Mouse (Mus musculus): ENCODE data around the gene Atp6v1g2. TPM values are rescaled to one million over a fixed set of nuclear protein-coding genes. Genes with fewer than 3 reads are reported as not detected.

Atp6v1g2 gene
- polyA plus RNA-seq, 1 experiment from 2014 or later: 19.6 TPM

- ATAC-seq (ENCODE audit: low FRiP score, low read depth): peak; percentile 42
- Histone ChIP-seq H3K27ac (replicated peaks) (peak overlapping the region; percentile 98), H3K9me3 (no peaks in the 10 kb centered on the region), H3K27me3 (no peaks in the 10 kb centered on the region), H3K4me2 (replicated peaks) (peak overlapping the region; percentile 89), H3K9ac (replicated peaks) (peak overlapping the region; percentile 100), H3K36me3 (peaks cover 44% of the 10 kb centered on the region), H3K4me3 (peak overlapping the region; percentile 97), H3K4me1 (peaks cover 51% of the 10 kb centered on the region)
- under 1% methylated on average over 55 of the region's 55 CpGs for WGBS
Measured at GRCm38 (mm10) chr17:35242015-35242941, 8.8 kb downstream of the Atp6v1g2 start.

DNA sequence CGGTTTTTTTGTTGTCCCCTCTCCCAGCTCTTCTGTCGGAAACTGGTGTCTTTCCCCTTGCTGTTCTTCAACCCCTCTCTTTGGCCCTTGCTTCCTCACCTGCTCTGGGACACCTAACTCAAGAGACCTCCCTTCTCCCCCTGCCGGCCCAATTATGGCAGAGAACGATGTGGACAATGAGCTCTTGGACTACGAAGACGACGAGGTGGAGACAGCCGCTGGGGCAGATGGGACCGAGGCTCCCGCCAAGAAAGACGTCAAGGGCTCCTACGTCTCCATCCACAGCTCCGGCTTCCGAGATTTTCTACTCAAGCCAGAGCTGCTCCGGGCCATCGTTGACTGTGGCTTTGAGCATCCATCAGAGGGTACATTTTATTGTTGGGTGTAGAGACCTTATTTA, 9.6 kb downstream of the Atp6v1g2 start:
- H3K9me3 ChIP-seq: no peaks in the 10 kb centered on the region
- peak overlapping the region; percentile 97 for H3K4me3 ChIP-seq
- peaks cover 52% of the 10 kb centered on the region for H3K36me3 ChIP-seq
- WGBS: 4% methylated on average over 16 of the region's 16 CpGs
- no peaks in the 10 kb centered on the region for H3K27me3 ChIP-seq
- H3K9ac ChIP-seq (replicated peaks): peak overlapping the region; percentile 100
- peak overlapping the region; percentile 98 for H3K27ac ChIP-seq (replicated peaks)
- ATAC-seq (ENCODE audit: low FRiP score, low read depth): no peak
- peaks cover 57% of the 10 kb centered on the region for H3K4me1 ChIP-seq
- H3K4me2 ChIP-seq (replicated peaks): peak overlapping the region; percentile 89

- H3K4me1 ChIP-seq: peaks cover 57% of the 10 kb centered on the region
- H3K27ac ChIP-seq (replicated peaks): no peak overlapping the region
- H3K36me3 ChIP-seq: peaks cover 71% of the 10 kb centered on the region
- peak overlapping the region; percentile 100 for H3K9ac ChIP-seq (replicated peaks)
- no peak for ATAC-seq (ENCODE audit: low FRiP score, low read depth)
- peak overlapping the region; percentile 89 for H3K4me2 ChIP-seq (replicated peaks)
- H3K4me3 ChIP-seq: peak overlapping the region; percentile 97
- WGBS: 74% methylated on average over 2 of the region's 2 CpGs
- H3K27me3 ChIP-seq: no peaks in the 10 kb centered on the region
- no peaks in the 10 kb centered on the region for H3K9me3 ChIP-seq
Measured at GRCm38 (mm10) chr17:35244999-35245398, 11.5 kb downstream of the Atp6v1g2 start.

- H3K4me2 ChIP-seq (replicated peaks): peak overlapping the region; percentile 89
- 87% methylated on average over 15 of the region's 15 CpGs for WGBS
Measured at GRCm38 (mm10) chr17:35245731-35246623, 12.5 kb downstream of the Atp6v1g2 start.

DNA sequence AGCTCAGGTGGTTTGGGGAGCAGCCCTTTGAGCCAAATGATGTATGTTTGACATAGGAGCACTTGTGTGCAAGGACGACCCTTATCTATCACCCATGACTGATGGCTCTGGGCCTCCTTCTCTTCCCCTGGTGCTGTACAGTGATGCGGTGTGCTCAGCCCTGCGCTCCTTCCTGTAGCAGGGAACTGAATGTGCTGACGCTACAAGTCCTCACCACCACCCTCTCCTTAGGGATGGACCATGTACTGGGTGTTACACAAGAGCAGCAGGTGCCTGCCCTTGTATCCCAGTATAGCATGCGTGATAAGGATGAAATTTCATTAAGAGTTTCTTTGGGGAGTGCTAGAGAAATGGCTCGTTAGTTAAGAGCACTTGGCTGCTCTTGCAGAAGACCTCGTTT, 13.7 kb downstream of the Atp6v1g2 start:
- ATAC-seq (ENCODE audit: low FRiP score, low read depth): no peak
- Histone ChIP-seq H3K27me3 (no peaks in the 10 kb centered on the region), H3K9me3 (no peaks in the 10 kb centered on the region), H3K27ac (replicated peaks) (no peak overlapping the region), H3K36me3 (peaks cover 91% of the 10 kb centered on the region), H3K4me2 (replicated peaks) (no peak overlapping the region), H3K4me1 (peaks cover 46% of the 10 kb centered on the region), H3K9ac (replicated peaks) (no peak overlapping the region), H3K4me3 (no peak overlapping the region)
- WGBS: 89% methylated on average over 7 of the region's 7 CpGs

More at GRCm38 (mm10) chr17:35245731-35246623, 12.5 kb downstream of the Atp6v1g2 start:
- no peaks in the 10 kb centered on the region for H3K27me3 ChIP-seq
- peaks cover 81% of the 10 kb centered on the region for H3K36me3 ChIP-seq
- H3K27ac ChIP-seq (replicated peaks): no peak overlapping the region
- peak overlapping the region; percentile 97; the same call in 1 of the 2 replicates for H3K4me3 ChIP-seq
- H3K4me1 ChIP-seq: peaks cover 47% of the 10 kb centered on the region
- H3K9me3 ChIP-seq: no peaks in the 10 kb centered on the region
- no peak for ATAC-seq (ENCODE audit: low FRiP score, low read depth)
- peak overlapping the region; percentile 100; the same call in 1 of the 2 replicates for H3K9ac ChIP-seq (replicated peaks)

DNA sequence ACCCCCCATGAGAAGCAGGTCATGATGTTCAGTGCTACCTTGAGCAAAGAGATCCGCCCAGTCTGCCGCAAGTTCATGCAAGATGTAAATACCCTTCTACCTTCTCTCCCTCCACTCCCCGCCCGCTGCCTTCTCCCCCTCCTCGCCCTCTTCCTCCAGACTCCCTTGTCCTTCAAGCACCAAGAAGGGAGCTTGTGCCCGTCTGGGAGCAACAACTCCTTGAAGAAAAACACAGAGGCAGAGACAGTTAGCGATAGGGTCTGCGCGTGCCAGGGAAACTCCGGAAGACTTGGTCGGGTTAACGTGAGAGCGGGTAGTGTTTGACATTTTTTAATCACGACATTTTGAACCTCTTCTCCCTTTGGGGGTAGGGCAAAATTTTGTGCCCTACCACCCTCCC, 15.5 kb downstream of the Atp6v1g2 start:
- 92% methylated on average over 14 of the region's 14 CpGs for WGBS
- no peak for ATAC-seq (ENCODE audit: low FRiP score, low read depth)

DNA sequence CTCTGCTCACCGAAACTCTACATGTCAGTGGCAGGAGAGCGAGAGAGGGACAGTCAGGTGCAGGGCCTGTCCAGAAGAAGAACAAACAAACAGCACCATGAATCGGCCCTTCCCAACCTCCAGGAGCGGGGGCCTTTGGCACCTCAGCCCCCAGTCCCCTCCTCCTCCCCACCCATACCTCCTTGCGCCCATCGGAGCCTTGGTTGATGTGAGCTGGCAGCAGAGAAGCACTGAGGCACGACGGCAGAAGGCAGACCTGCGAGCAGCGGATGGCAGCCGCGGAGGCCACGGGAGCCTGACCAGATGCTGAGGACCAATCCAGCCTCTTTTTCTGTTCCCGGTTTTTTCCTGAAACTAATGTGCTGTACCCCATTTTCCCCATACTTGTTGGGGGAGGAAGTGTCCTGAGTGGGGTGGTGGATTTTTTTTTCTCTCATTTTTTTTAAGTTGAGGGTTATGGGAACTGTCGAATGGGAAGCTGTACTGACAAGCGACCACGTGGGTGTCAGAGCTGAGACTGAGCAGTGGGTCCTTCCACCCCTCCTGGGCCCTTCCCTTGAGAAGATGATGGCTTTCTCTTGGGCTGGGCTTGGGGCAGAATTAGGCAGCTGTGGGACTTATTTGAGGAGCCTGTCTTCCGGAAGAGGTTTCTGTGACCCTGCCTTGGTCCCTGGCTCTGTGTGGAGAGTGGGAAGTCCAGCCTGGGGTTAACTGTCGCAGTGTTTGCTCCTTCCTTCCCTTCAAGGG, 16.2 kb downstream of the Atp6v1g2 start:
- Histone ChIP-seq H3K27me3 (no peaks in the 10 kb centered on the region), H3K9me3 (no peaks in the 10 kb centered on the region), H3K9ac (replicated peaks) (no peak overlapping the region), H3K4me1 (peaks cover 30% of the 10 kb centered on the region), H3K4me3 (no peak overlapping the region), H3K27ac (replicated peaks) (no peak overlapping the region), H3K4me2 (replicated peaks) (no peak overlapping the region), H3K36me3 (peaks cover 99% of the 10 kb centered on the region)
- ATAC-seq (ENCODE audit: low FRiP score, low read depth): no peak
- WGBS: 89% methylated on average over 19 of the region's 19 CpGs

More for the DNA sequence above, 15.5 kb downstream of the Atp6v1g2 start:
- H3K4me1 ChIP-seq: peaks cover 37% of the 10 kb centered on the region
- H3K27me3 ChIP-seq: no peaks in the 10 kb centered on the region
- no peak overlapping the region for H3K4me2 ChIP-seq (replicated peaks)
- H3K27ac ChIP-seq (replicated peaks): no peak overlapping the region
- H3K9ac ChIP-seq (replicated peaks): no peak overlapping the region
- no peak overlapping the region for H3K4me3 ChIP-seq
- H3K9me3 ChIP-seq: no peaks in the 10 kb centered on the region
- H3K36me3 ChIP-seq: peaks cover 99% of the 10 kb centered on the region

- Histone ChIP-seq H3K4me1 (peaks cover 21% of the 10 kb centered on the region), H3K27me3 (no peaks in the 10 kb centered on the region), H3K4me2 (replicated peaks) (no peak overlapping the region), H3K27ac (replicated peaks) (no peak overlapping the region), H3K9ac (replicated peaks) (no peak overlapping the region), H3K4me3 (no peak overlapping the region), H3K9me3 (no peaks in the 10 kb centered on the region), H3K36me3 (peaks cover 90% of the 10 kb centered on the region)
- no peak for ATAC-seq (ENCODE audit: low FRiP score, low read depth)
- 92% methylated on average over 3 of the region's 3 CpGs for WGBS
Measured at GRCm38 (mm10) chr17:35250348-35251120, 17.1 kb downstream of the Atp6v1g2 start.

GRCm38 (mm10) chr17:35251162-35251719, 17.8 kb downstream of the Atp6v1g2 start:
- Histone ChIP-seq H3K27ac (replicated peaks) (no peak overlapping the region), H3K9me3 (no peaks in the 10 kb centered on the region), H3K9ac (replicated peaks) (no peak overlapping the region), H3K27me3 (no peaks in the 10 kb centered on the region), H3K4me2 (replicated peaks) (no peak overlapping the region), H3K4me3 (no peak overlapping the region), H3K36me3 (peaks cover 83% of the 10 kb centered on the region), H3K4me1 (peaks cover 14% of the 10 kb centered on the region)
- 87% methylated on average over 15 of the region's 15 CpGs for WGBS
- ATAC-seq (ENCODE audit: low FRiP score, low read depth): no peak

- WGBS: 85% methylated on average over 5 of the region's 5 CpGs
- Histone ChIP-seq H3K27ac (replicated peaks) (no peak overlapping the region), H3K4me3 (no peak overlapping the region), H3K4me1 (peaks cover 9% of the 10 kb centered on the region), H3K27me3 (peaks cover 5% of the 10 kb centered on the region; the same call in 1 of the 2 replicates), H3K36me3 (peaks cover 75% of the 10 kb centered on the region), H3K9ac (replicated peaks) (no peak overlapping the region), H3K9me3 (no peaks in the 10 kb centered on the region), H3K4me2 (replicated peaks) (no peak overlapping the region)
- ATAC-seq (ENCODE audit: low FRiP score, low read depth): no peak
Measured at GRCm38 (mm10) chr17:35251981-35252380, 18.5 kb downstream of the Atp6v1g2 start.
